Mouse (Mus musculus) lung, adult 2 months (tissue): Measurements from ENCODE around the gene Pcca.

Source experiments
- CTCF ChIP-seq: fragments of 200-500 bp; IDR thresholded peaks from 2 replicates; pipeline ENCODE4 v1.5.1; 2011; ENCODE audit warnings: mild to moderate bottlenecking, low read length, control low read depth; ENCODE audit not compliant: insufficient read depth
- POLR2A ChIP-seq: fragments of 200-500 bp; IDR thresholded peaks from 2 replicates; pipeline ENCODE4 v1.6.1; 2011; ENCODE audit warnings: low read depth, mild to moderate bottlenecking, control low read depth, low read length, borderline replicate concordance; ENCODE audit errors: extremely low read depth

DNA sequence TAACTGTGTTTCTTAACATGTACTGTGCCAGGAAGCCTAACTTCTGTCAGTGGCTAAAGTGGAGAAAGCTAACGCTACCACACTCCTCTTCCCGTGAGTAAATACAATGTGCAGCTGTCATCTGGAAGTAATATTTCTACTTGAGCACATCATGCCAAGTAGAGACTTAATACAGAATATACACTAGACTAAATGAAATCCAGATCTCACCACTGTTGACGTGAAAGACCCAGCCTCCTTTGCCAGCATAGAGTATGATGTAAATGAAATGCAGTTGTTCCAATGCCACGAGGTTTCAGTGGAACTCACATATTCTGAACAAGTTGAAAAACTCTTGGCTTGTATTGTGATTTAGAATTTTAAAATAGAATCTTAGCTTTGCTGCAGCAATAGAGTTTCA, 73.3 kb downstream of the Pcca start:
- TF ChIP-seq CTCF, result no peak
- TF ChIP-seq POLR2A, result no peak
